Mouse (Mus musculus) heart, adult 2 months (tissue): ENCODE results near the gene Slc5a4a. TPM values are rescaled to one million over a fixed set of nuclear protein-coding genes. Genes with fewer than 3 reads are reported as not detected.

Experiments used
- DNase-seq, 2 experiments: peaks; one replicate each; pipeline ENCODE4 v3.0.0; 2021
- H3K27ac ChIP-seq: fragments of 200-600 bp; 2 replicates; pipeline ENCODE4 v1.8.1; 2022
- H3K27me3 ChIP-seq: fragments of 200-500 bp; 2 replicates; pipeline ENCODE4 v1.6.1; 2012; ENCODE audit warnings: mild to moderate bottlenecking, low read length, inconsistent platforms, mixed read lengths; ENCODE audit not compliant: control insufficient read depth, insufficient read depth
- H3K36me3 ChIP-seq: fragments of 200-500 bp; 2 replicates; pipeline ENCODE4 v1.6.1; 2012; ENCODE audit warnings: low read length, inconsistent platforms; ENCODE audit not compliant: control insufficient read depth, insufficient read depth
- H3K4me1 ChIP-seq: fragments of 200-500 bp; 2 replicates; pipeline ENCODE4 v1.6.1; 2011; ENCODE audit warnings: low read length; ENCODE audit not compliant: control insufficient read depth, insufficient read depth
- H3K4me3 ChIP-seq: fragments of 200-600 bp; 2 replicates; pipeline ENCODE4 v1.8.1; 2022
- H3K79me2 ChIP-seq: fragments of 200-500 bp; replicated peaks from 2 replicates; pipeline ENCODE4 v1.6.1; 2012; ENCODE audit warnings: mild to moderate bottlenecking, inconsistent platforms, low read length, moderate library complexity, mixed read lengths; ENCODE audit not compliant: control insufficient read depth, insufficient read depth
- H3K9ac ChIP-seq: fragments of 200-500 bp; 2 replicates; pipeline ENCODE4 v1.6.1; 2012; ENCODE audit warnings: low read depth, mild to moderate bottlenecking, control low read depth, inconsistent platforms, low read length, mixed read lengths
- CTCF ChIP-seq: fragments of 200-600 bp; IDR thresholded peaks from 2 replicates; pipeline ENCODE4 v1.8.1; 2022; ENCODE audit warnings: antibody characterized with exemption, mild to moderate bottlenecking, moderate library complexity
- EP300 ChIP-seq: fragments of 200-500 bp; IDR thresholded peaks from 2 replicates; pipeline ENCODE4 v1.6.1; 2011; ENCODE audit warnings: low read depth, low read length, control low read depth; ENCODE audit not compliant: insufficient read depth
- POLR2A ChIP-seq: fragments of 200-500 bp; IDR thresholded peaks from 2 replicates; pipeline ENCODE4 v1.6.1; 2011; ENCODE audit warnings: mild to moderate bottlenecking, low read depth, low read length, control low read depth; ENCODE audit not compliant: insufficient read depth
- WGBS: fragments of 180-500 bp; shearing (Covaris S2); methylation state at CpG from one replicate; pipeline ENCODE4 v1.1.7; 2018; 5-methylcytosine and 5-hydroxymethylcytosine counted together
- intact Hi-C: fragments of 180-260 bp; cut with DNase I; formaldehyde crosslinking; loops from one replicate; pipeline ENCODE4 v1.15.1; 2025
- long read RNA-seq: library from polyadenylated mRNA; stranded (forward); transcript quantifications from one replicate; pipeline ENCODE4 v2.0.0, GENCODE M21; 2021
- polyA plus RNA-seq: library from polyadenylated mRNA; depleted of rRNA; stranded (reverse); fragments of >200 nt; gene quantifications from 2 replicates; pipeline ENCODE4 v1.2.3, GENCODE M21; 2012; rRNA removed
- total RNA-seq, 2 experiments: library from RNA; stranded (reverse); gene quantifications; 2 replicates each; pipeline ENCODE4 v1.2.3; 2021

The Slc5a4a gene
- not detected for total RNA-seq
- polyA plus RNA-seq = not detected in 2 replicates
- long read RNA-seq = 0 reads

DNA sequence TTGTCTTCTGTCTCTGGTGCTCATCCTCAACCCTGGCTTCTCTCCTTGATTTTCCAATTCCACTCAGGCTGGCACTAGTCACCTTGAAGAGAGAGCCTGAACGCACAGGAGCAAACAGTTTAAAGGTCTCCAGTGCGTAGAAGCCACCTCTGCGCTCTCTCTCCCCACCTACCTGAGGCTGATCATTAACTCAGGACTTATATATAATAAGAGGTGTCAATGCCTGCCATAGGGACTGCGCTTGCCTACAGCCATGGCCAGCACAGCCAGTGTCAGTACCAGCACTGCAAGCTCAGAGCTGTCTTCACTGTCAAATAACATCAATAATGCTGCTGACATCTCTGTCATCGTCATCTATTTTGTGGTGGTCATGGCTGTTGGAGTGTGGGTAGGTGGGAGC is at the start of gene Slc5a4a:
Slc5a4a (plus strand) TSS at position 174 of the 400 bp plus-strand sequence.
- intact Hi-C loops = no loop called here
- H3K27ac ChIP-seq = no peak within 1 kb of the TSS
- H3K4me1 ChIP-seq = no peaks in the 10 kb centered on the region
- H3K27me3 ChIP-seq = no peaks in the 10 kb centered on the region
- DNase-seq = no peak
- WGBS = 91% methylated on average over 5 of the region's 5 CpGs
- H3K36me3 ChIP-seq = no peaks in the 10 kb centered on the region
- no peaks in the 10 kb centered on the region for H3K79me2 ChIP-seq
- H3K9ac ChIP-seq = no peak within 1 kb of the TSS
- no peak within 1 kb of the TSS for H3K4me3 ChIP-seq
- TF ChIP-seq POLR2A = no peak
- TF ChIP-seq CTCF = no peak
- TF ChIP-seq EP300 = no peak

DNA sequence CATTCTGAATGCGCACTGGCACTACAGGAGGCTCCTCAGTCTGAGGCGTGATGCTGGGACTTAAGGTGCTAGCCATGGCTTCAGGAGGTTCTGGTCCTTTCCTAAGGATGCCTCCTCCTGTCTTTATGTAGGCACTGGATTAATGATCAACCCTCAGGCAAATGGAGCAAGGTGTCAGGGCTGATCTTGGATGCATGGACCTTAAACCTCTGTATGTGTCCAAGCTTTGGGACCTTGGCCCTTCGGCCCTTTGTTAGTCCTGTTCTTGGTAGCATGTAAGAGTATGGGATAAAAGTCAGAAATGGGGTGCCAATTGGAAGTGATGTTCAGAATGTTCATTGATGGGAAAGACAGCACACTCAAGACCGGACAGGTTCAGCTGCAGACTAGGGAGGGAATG is 36.4 kb upstream of the Slc5a4a start, which contains the start of gene Slc5a4b:
Slc5a4b (minus strand) TSS at position 101 of the 400 bp plus-strand sequence.
- intact Hi-C loops = no loop called here
- WGBS = 85% methylated on average over 4 of the region's 4 CpGs
- H3K27ac ChIP-seq = no peak within 1 kb of the TSS

DNA sequence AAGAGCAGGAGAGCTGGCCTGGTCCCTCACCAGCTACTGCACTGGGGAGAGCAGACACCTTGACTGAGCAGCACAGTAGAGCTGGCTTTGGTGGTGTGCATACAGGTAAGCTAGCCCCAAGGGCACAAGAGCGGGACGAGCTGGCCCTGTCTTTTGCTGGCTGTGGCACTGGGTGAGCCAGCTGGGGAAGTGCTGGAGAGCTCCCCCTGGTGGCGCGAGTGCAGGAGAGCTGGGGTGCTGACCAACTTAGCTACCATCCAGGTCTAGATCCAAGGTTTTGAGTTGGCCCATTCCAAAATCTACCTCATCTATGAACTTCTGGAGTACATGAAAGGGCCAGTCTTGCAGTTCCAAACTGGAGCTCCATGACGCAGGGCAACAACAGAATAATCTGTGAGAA is 29.3 kb upstream of the Slc5a4a start:
- no peak overlapping the region for H3K4me3 ChIP-seq
- WGBS = 31% methylated on average over 5 of the region's 5 CpGs
- intact Hi-C loops = no loop called here
- H3K27me3 ChIP-seq = no peaks in the 10 kb centered on the region
- H3K9ac ChIP-seq = no peak overlapping the region
- TF ChIP-seq CTCF = peak; percentile 64
- no peak for TF ChIP-seq EP300
- peak; percentile 26 to 35 for DNase-seq
- no peak overlapping the region for H3K27ac ChIP-seq
- H3K79me2 ChIP-seq = no peaks in the 10 kb centered on the region
- no peaks in the 10 kb centered on the region for H3K36me3 ChIP-seq
- H3K4me1 ChIP-seq = no peaks in the 10 kb centered on the region

More for the DNA sequence above, 36.4 kb upstream of the Slc5a4a start, which contains the start of gene Slc5a4b:
- H3K36me3 ChIP-seq = no peaks in the 10 kb centered on the region
- DNase-seq = no peak
- TF ChIP-seq EP300 (no peak), POLR2A (no peak), CTCF (no peak)
- H3K4me1 ChIP-seq = no peaks in the 10 kb centered on the region
- no peaks in the 10 kb centered on the region for H3K79me2 ChIP-seq
- H3K4me3 ChIP-seq = no peak within 1 kb of the TSS
- H3K9ac ChIP-seq = no peak within 1 kb of the TSS
- no peaks in the 10 kb centered on the region for H3K27me3 ChIP-seq

DNA sequence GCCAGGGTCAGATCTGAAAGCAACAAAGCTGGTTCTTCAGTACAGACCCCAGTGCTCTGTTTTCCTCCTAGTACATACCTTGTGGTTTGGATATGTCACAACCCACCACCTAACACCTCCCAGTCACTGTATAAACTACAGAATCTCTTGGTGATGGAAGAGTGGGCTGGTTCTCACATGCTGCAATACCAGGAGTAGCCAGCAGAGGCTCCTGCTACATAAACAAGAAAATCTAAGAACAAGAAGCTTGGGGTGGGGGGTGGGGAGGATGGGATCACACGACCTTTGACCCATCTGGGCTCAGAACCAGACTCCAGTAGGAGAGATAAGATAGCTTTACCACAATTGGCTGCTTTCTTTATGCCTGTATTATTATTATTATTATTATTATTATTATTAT is 28.5 kb upstream of the Slc5a4a start:
- Histone ChIP-seq H3K36me3 (no peaks in the 10 kb centered on the region), H3K4me3 (no peak overlapping the region), H3K9ac (no peak overlapping the region), H3K27me3 (no peaks in the 10 kb centered on the region), H3K4me1 (no peaks in the 10 kb centered on the region), H3K27ac (no peak overlapping the region), H3K79me2 (no peaks in the 10 kb centered on the region)
- DNase-seq = no peak
- WGBS = 0% methylated on average over 1 of the region's 1 CpGs
- intact Hi-C loops = no loop called here
- TF ChIP-seq POLR2A (no peak), CTCF (peak; percentile 40)

DNA sequence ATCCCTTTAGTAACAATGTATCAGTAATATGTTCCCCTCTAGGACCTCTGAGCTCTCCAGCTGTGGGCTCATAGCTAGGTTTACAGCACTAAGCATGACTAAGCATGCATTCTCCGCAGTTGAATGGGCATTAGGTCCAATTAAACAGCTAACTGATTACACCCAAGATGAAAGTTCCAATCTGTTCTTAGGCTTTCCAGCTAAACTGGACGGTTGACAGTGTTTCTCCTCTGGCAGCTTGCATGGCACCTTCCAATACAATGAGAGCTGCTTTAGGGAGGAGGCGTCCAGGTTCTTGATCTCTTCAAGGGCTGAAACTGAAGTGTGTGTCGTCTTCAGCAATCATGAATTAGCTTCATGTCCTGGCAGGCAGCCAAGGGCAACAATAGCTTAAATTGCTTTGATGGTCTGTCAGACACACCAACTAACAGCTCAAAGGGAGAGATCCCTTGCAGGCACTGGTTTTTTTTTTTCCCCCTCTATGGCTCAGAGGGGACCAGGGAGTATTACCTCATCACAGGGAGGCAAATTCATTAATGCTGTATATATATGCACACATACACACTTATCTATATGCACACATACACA is 27.0 kb upstream of the Slc5a4a start:
- 31% methylated on average over 4 of the region's 4 CpGs for WGBS
- no peak overlapping the region for H3K9ac ChIP-seq

DNA sequence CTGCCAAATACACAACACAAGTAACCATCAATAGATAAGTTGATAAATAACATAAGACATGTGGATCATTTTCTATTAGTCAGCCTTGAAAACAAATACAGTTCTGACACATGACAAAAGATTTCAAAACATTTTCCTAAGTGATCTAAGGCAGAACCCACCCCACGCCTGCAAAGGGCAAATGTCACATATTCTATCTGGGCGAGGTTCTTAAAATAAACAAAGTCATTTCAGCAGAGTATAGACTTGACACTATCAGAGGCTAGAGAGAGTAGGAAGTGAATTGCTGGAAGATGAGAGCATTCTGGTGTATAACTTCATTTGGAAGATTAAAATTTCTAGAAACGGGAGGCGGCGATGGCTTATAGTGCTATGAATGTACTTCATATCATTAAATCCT is 25.8 kb upstream of the Slc5a4a start:
- intact Hi-C loops = no loop called here
- no peak overlapping the region for H3K9ac ChIP-seq
- TF ChIP-seq EP300 = no peak
- no peak for TF ChIP-seq CTCF
- no peak for TF ChIP-seq POLR2A
- no peaks in the 10 kb centered on the region for H3K79me2 ChIP-seq
- H3K27me3 ChIP-seq = no peaks in the 10 kb centered on the region
- H3K4me1 ChIP-seq = no peaks in the 10 kb centered on the region
- no peak overlapping the region for H3K27ac ChIP-seq
- no peaks in the 10 kb centered on the region for H3K36me3 ChIP-seq
- no peak overlapping the region for H3K4me3 ChIP-seq
- no peak for DNase-seq
- WGBS = 42% methylated on average over 5 of the region's 5 CpGs

More for the DNA sequence above, 27.0 kb upstream of the Slc5a4a start:
- no peaks in the 10 kb centered on the region for H3K36me3 ChIP-seq
- no peak overlapping the region for H3K27ac ChIP-seq
- H3K79me2 ChIP-seq = no peaks in the 10 kb centered on the region
- no peak for DNase-seq
- H3K4me1 ChIP-seq = no peaks in the 10 kb centered on the region
- H3K4me3 ChIP-seq = no peak overlapping the region
- no peak for TF ChIP-seq CTCF
- no peak for TF ChIP-seq EP300
- TF ChIP-seq POLR2A = no peak
- intact Hi-C loops = no loop called here
- H3K27me3 ChIP-seq = no peaks in the 10 kb centered on the region
